Mouse (Mus musculus) thymus, postnatal 36 days (tissue): ENCODE results near the gene Daxx.
A peak's percentile ranks its signal among the peaks of the same experiment; 100 is the strongest.
"Not testable (repeated sequence)": the region's sequence is repeated elsewhere in the genome, so short reads cannot be mapped to it uniquely, and the experiment has no call there.

ENCODE experiments used
- DNase-seq, 2 experiments: peaks; one replicate each; pipeline ENCODE4 v3.0.0; 2022; ENCODE audit warnings: mixed read lengths in 2 of 2

Gene Daxx

DNA sequence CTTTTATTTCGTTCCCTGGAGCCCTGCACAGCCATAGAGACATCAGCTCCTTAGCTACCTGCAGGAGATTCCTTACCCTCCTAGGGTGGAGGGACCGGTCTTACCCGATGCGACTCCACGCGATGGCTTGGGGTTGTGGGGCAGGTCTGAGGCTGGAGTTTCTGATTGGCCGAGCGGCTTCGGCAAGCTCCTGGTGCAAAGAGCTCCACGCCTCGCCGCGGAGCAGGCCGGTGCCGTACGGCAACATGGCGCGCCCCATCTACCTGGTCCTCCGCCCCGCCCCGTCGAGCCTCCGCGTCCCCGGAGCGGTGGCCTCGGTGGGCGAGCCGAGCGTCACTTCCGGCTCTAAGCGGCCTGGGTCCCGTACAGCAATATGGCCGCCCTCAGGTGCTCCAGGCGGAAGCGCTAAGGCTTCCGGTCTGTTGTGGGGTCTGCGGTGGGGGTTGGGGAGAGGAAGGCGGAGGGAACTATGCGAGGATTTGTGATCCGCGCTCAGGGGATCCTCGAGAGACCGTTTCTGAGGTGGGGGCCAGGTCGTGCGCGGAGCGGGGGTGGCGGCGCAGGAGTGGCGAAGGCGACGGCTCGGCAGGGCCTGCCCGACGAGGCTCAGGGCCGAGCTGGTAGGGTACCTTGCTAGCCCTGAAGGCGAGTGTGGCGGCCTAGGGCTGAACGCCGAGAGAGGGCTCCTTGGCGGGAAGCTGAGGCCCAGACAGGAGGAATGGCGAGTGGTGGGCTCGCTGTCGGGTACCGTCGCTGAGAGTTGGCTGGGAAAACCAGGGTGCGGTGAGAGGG lies at the start of gene Daxx:
Gene Daxx, plus strand, starts transcription at position 338 of the 792 bp plus-strand sequence.
- DNase-seq, result peak; percentile 98 to 99

- DNase-seq, result peak; percentile 63 to 69
Observed at GRCm38 (mm10) chr17:33865330-33866030, 43.7 kb upstream of the Daxx start.

DNA sequence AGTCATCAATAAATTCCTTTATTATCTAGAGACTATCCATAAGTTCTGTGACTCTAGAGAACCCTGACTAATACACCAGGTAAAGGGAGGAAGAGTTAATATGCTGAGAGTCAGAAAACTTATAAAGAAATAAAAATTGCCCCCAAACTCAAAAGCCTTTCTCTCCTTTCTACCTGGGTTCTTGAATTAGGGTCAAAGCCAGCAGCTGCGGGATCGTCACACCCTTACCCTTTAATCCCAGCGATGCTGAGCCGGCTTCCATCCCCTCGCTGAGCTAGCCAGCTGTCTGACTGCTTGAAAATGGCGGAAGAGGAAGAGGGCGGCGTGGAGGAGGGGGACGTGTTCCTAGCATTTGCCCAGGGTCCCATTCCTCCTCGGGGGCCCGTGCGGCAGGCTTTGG lies 35.7 kb upstream of the Daxx start, which contains the start of gene Gm7029:
Gene Gm7029, plus strand, starts transcription at position 301 of the 400 bp plus-strand sequence.
- not testable (repeated sequence) for DNase-seq

DNA sequence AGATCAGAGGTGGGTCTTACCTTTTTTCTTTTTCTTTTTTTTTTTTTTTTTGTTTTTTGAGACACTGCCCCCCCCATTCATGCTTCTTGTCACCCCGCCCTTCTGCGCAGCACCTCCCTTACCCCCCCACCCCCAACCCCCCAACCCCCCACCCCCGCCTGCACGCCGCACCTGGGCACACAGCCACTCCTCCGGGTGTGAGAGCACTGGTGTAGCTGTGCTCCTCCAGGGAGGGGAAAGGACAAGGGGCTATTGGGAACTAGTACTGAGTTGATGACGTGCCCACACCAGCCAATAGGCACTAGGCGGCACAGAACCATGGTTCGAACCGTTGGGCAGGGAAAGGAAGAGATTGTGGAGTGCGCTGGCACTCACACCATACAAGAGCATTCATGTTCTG lies 34.8 kb upstream of the Daxx start:
- peak in 1 of 2 experiments; percentile 39 for DNase-seq

DNA sequence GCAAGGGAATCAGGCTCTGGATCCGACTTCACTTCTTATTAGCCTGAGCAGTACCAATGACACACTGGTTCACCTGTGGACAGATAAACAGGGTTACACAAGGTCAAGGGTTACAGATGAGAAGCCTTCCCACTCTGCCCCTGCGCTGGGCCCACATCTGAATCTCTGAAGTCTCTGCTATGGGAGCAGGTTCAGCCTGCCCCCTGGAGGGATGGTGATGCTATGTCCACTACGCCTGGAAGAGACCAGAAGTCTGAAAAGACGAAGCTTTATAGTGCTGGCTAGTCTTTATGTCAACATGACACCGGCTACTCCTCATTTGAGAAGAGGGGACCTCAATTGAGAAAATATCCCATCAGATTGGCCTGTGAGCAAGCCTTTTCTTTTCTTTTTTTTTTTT lies 33.4 kb upstream of the Daxx start:
- DNase-seq, result peak in 1 of 2 experiments; percentile 27

DNA sequence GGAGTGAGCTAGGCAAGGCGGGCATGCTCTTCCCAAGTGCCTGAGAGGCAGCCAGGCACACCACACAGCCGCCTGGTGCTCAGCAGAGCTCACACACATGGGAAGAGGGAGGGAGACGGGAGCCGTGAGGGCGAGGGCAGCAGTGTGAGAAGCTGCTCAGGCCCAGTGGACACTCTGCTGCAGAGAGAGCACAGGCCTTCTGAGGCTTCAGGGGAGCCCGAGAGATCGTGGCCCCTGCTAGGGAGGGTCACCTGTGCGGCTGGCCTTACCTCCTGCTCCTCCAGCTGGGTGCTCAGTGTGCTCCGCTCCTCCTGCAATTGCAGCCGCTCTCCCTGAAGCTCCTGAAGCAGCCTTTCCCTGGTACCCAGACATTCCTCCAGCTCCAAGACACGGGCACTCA lies 24.9 kb upstream of the Daxx start:
- DNase-seq, result not testable (repeated sequence)

DNA sequence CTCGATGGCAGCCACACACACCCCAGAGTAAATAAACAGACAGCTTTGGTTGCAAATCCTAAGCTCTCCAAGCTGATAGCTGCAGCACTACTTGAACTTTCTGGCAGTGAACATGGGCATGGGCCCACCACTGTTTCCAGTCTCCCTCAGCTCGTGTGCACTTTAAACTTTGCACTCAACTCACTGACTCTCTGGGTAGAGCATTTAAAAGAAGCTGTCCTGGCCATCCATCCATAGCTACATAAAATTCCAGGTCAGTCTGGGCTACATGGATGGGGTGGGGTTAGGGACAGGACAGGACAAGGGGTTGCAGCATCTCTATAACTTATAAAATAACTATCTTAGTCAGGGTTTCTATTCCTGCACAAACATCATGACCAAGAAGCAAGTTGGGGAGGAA lies 21.4 kb upstream of the Daxx start:
- DNase-seq, result not testable (repeated sequence)

- DNase-seq, result not testable (repeated sequence)
Observed at GRCm38 (mm10) chr17:33888230-33888629, 21.0 kb upstream of the Daxx start.

GRCm38 (mm10) chr17:33889941-33890532 lies 19.2 kb upstream of the Daxx start:
- not testable (repeated sequence) for DNase-seq

DNA sequence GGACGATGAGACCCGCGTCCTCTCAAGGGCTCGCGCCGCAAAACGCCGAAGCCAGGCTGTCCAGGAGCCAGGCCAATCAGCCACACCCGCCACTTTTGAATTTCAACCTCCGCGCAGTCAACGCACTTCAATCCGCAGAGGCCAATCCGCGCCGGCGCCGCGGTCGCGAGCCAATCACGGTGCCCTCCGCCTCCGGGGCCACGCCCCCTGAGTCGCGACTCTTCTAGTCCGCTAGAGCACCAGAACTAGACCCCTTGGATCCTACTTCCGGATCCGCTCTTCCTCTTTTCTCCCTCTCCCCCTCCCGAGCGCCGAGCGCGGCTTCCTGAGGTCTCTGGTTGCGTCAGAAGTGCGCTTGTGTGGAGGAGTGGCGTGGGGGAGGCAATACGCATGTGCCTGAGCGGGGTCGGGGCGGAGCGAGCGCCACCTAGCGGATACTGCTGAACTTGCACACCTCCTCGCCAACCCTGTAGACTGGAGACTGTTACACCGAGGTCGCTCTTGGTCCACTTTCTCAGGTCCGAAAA lies 18.6 kb upstream of the Daxx start, which contains the start of gene Kifc1:
Gene Kifc1, minus strand, starts transcription at position 129 of the 527 bp plus-strand sequence.
- DNase-seq, result peak; percentile 99 to 100

- no peak for DNase-seq
Observed at GRCm38 (mm10) chr17:33891357-33891756, 17.9 kb upstream of the Daxx start.

- DNase-seq, result not testable (repeated sequence)
Observed at GRCm38 (mm10) chr17:33891892-33892291, 17.3 kb upstream of the Daxx start.

GRCm38 (mm10) chr17:33892429-33892828 lies 16.8 kb upstream of the Daxx start:
- DNase-seq, result no peak

DNA sequence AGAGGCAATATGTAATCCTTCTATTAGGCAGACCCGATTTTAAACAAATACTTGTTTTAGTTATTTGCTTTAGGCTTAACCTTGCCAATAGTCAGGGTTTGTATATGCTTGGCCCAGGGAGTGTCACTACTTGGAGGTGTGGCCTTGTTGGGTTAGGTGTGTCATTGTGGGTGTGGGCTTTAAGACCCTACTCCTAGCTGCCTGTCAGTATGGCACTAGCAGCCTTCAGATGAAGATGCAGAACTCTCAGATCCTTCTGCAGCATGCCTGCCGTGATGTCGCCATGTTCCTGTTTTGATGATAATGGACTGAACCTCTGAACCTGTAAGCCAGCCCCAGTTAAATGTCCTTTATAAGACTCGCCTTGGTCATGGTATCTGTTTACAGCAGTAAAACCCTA lies 16.2 kb upstream of the Daxx start:
- not testable (repeated sequence) for DNase-seq

DNA sequence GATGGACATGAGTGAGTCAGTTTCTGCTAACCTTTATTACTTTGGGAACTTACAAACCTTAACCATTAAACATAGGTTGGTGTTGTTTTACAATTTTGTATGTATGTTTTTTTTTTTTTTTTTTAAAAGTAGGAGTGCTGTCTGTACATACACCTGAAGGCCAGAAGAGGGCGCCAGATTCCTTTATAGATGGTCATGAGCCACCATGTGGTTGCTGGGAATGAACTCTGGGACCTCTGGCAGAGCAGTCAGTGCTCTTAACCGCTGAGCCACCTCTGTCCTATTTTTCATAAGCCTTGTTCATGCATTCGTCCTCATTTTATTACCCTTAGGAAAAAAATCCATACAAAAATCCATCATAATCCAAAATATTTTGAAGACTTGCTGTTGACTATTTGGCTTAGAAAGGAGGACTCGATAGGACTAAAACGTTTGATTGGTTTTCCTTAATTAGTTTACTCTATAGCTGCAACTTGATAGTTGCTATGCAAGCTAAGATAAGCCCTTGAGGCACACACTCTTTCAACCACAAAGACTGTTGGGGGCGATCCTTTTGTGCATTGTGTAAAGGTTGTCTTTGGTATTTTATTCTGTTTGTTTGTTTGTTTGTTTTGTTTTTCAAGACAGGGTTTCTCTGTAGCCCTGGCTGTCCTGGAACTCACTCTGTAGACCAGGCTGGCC lies 12.0 kb upstream of the Daxx start:
- DNase-seq, result no peak

- DNase-seq, result not testable (repeated sequence)
Observed at GRCm38 (mm10) chr17:33898193-33898592, 11.0 kb upstream of the Daxx start.

DNA sequence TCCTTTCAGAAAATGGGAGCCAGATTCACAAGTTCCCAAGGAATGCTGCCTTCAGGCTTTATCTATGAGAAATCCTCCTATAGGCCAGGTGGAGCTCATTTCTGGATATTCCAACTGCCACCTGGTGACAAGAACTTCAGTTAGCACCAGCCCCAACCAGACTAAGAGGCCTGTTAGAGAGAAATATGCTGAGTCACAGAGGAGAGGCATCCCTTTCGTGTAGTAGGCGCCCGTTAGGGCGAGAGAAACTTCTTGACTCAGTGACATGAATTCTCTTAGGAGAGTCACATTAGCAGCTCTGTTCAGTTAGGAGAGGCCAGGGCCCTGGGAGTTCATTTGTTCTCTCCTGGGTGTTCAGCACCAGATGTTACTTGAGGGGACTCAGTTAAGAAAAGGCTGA lies 9.6 kb upstream of the Daxx start:
- DNase-seq, result no peak

DNA sequence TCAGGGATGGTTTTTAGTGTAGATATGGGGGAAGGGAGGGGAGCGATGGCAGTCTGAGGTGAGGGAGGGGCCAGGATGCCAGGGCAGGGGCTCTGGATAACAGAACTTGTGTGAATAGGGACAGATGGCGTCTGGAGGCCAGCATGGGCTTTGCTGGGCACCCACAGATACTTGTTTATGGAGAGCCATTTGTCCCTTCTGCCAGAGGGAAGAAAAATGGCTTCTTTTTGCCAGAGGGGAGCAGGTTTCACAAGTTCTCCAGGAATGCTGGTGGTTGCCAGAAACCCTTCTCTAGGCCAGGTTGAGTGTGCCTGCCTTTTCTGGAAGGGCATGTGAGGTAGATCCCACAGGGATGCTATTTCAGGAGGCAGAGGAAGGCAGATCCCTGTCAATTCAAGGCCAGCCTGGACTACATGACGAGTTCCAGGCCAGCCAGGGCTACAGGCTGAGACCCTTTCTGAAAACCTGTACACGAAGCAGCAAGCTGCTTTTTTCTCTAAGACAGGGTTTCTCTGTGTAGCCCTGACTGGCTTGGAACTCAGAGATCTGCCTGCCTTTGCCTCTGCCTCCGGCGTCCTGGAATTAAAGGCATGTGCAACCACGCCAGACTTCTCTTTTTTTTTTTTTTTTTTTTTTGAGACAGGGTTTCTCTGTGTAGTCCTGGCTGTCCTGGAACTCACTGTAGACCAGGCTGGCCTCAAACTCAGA lies 8.8 kb upstream of the Daxx start:
- DNase-seq, result no peak

- DNase-seq, result no peak
Observed at GRCm38 (mm10) chr17:33900989-33901314, 8.3 kb upstream of the Daxx start.

DNA sequence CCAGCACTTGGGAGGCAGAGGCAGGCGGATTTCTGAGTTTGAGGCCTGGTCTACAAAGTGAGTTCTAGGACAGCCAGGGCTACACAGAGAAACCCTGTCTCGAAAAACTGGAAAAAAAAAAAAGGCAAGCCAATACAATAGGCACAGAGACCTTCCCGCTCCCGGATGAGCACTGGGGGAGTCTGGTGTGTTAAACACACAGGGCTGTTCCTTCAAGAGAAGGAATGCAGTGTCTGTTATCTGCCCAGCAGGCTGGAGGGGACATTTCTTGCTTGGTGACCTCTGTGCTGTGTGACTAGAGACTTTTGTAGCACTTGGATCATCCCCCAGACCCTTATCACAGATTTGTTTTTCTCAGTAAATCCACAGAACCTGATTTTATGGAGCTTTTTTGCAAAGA lies 7.6 kb upstream of the Daxx start:
- DNase-seq, result no peak

DNA sequence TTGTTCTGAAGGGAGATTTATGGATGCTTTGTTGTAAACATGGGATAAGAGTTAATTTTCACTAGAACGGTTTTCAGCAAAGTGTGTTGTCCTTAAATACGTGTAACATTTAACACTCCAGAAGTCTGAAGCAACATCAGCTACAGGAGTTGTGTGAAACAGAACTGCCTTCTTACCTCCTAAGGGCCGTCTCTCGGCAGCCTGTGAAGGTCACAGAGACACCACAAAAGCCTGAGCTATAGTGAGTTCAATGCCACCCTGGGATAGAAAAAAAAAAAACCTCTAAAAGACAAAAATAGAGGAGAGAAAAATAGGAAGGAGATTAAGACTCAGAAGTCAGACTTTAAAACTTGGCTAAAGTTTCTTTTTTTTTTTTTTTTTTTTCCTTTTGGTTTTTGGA lies 7.1 kb upstream of the Daxx start:
- DNase-seq, result no peak

GRCm38 (mm10) chr17:33902491-33902890 lies 6.7 kb upstream of the Daxx start:
- DNase-seq, result no peak
